Mouse (Mus musculus) B cell, adult 62 days (primary cell): ENCODE results near the gene Rexo5. TPM values are rescaled to one million over a fixed set of nuclear protein-coding genes. Genes with fewer than 3 reads are reported as not detected.

Source experiments
- total RNA-seq: library from RNA; stranded (reverse); gene quantifications from 4 replicates; pipeline ENCODE4 v1.2.4, GENCODE M21; 2023

Rexo5 gene
- total RNA-seq = 7.9 to 13.1 TPM (median 10.2 TPM) in 4 replicates

GRCm38 (mm10) chr7:119793586-119794250, at the start of gene Rexo5, which contains the start of gene Eri2:
Gene Rexo5, plus strand, starts transcription at chr7:119794006.
Gene Eri2, minus strand, starts transcription at chr7:119794058.

DNA sequence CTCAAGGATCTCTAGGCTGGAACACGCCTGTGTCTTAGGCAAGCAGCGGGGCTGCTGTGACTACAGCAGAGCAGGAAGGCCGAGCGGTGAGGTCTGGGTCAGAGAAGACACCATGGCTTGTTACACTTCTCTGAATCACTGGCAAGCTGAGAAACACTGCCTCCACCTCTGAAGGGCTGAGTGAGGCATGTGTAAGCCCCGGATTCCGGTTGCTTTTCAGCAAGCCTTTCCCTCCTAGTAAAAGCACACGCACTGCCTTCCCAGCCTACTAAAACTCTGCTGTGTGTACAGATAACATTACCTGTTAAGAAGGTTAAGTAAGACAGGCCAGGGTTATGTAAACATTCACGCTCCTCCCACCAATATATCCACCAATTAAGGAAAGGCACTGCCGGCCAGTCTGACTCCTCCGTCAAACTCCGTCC, 33.3 kb upstream of the Rexo5 start, which contains the start of gene Acsm3:
Gene Acsm3 (plus strand): TSS at position 397 of the 425 bp plus-strand sequence.

DNA sequence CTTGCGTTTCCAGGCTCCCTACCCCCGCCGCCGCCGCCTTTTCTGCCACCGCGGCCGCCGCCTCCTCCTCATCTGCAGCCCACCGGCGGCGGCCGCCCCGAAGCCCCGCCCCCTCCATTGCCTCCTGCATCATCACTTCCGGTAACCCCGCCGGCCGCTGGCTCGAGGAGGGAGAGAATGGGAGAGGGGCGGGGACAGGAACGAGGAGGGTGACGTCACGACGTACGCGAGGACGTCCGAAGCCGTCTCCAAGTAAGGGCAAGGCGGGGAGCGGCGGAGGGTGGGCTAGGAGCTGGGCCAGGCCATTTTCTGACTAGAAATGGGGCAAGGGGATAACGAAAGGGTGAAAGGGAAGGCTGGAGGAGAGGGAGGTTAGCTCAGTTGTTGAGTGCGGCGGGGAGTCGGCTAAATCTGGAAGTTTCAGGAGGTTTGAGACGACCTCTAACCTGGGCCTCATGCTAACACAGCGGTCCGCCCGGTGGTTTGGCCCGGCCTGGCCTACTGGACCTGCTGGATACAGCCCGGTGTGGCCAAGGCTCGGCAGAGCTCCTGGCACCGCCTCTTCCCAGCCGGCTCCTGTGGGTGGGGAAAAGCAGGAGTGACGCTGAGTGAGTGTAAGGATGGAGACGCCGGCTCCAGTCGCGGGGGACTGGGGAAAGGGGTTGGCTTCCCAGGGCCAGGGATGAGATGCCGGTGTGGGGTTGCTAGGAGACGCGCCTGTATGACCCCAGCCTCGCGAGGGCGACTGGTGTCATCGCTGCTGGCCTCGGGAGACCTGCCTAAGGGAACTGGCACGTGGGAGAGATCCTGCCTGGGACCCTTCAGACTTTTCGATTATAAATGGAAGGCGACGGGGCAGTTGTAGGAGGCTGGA, 102.1 kb downstream of the Rexo5 start, which contains the start of the genes Lyrm1 and Dcun1d3:
Gene Lyrm1 (plus strand): TSS at position 223 of the 874 bp plus-strand sequence.
Gene Dcun1d3 (minus strand): TSS at position 660 of the 874 bp plus-strand sequence.

Other genes with a start within 250 kb of the Rexo5 start
- gene Acsm2, start 239.7 kb upstream of the Rexo5 start, total RNA-seq = not detected in 4 replicates
- gene Acsm1, start 187.0 kb upstream of the Rexo5 start, total RNA-seq = not detected in 4 replicates
- gene Acsm4, start 104.0 kb upstream of the Rexo5 start, total RNA-seq = not detected in 4 replicates
- 82.5 to 96.7 TPM (median 89.0 TPM) in 4 replicates for gene Thumpd1, start 73.2 kb upstream of the Rexo5 start, total RNA-seq
- not detected in 4 replicates for gene Acsm3, start 33.1 kb upstream of the Rexo5 start, total RNA-seq
- 2.4 to 4.8 TPM (median 4.1 TPM) in 4 replicates for gene Eri2, start 52 bp downstream of the Rexo5 start, total RNA-seq
- 3.5 to 3.8 TPM (median 3.6 TPM) in 4 replicates for gene Lyrm1, start 101.9 kb downstream of the Rexo5 start, total RNA-seq
- 8.8 to 20.9 TPM (median 11.5 TPM) in 4 replicates for gene Dcun1d3, start 102.3 kb downstream of the Rexo5 start, total RNA-seq